Mouse (Mus musculus): ENCODE measurements around the gene Spaca3.

The Spaca3 gene

DNA sequence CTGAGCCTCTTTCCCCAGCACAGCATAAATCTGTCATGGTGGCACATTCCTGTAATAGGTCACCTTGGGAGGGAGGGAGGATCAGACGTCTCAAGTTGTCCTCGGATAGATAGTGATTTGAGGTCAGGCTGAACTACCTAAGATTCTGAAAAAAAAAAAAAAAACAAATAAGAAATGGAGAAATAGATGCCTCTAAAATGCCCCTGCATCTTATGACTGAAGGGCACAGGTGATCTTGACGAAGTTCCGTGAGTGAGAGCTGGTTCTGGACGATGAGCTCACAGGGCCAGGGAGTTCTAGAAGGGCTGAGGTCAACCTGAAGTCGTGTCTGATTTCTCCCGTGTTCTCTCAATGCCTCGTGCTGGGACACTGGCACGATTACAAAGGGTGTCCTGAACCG is at the start of gene Spaca3:
Gene Spaca3, plus strand, starts transcription at position 301 of the 400 bp plus-strand sequence.
- DNase-seq (ENCODE audit: extremely low read depth, low read depth), result no peak

- no peak for DNase-seq (ENCODE audit: extremely low read depth, low read depth)
Observed at GRCm38 (mm10) chr11:80808551-80809070, 49.6 kb upstream of the Spaca3 start.

DNA sequence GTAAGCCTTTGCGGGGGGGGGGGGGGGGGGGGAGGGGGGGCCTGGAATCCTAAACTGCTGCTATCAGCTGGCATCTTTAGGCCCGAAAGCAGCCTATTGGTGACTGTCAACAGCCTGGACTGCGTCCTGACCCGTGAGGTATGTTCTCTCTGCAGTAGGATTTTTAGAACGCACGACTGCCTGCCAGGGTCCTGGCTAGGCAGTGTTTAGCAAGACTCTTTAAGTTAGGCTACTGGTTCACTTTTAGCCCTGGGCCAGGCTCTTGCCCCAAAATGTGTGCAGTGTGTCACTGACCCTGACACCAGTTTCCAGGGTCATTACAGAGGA is 48.5 kb upstream of the Spaca3 start:
- no peak for DNase-seq (ENCODE audit: extremely low read depth, low read depth)

DNA sequence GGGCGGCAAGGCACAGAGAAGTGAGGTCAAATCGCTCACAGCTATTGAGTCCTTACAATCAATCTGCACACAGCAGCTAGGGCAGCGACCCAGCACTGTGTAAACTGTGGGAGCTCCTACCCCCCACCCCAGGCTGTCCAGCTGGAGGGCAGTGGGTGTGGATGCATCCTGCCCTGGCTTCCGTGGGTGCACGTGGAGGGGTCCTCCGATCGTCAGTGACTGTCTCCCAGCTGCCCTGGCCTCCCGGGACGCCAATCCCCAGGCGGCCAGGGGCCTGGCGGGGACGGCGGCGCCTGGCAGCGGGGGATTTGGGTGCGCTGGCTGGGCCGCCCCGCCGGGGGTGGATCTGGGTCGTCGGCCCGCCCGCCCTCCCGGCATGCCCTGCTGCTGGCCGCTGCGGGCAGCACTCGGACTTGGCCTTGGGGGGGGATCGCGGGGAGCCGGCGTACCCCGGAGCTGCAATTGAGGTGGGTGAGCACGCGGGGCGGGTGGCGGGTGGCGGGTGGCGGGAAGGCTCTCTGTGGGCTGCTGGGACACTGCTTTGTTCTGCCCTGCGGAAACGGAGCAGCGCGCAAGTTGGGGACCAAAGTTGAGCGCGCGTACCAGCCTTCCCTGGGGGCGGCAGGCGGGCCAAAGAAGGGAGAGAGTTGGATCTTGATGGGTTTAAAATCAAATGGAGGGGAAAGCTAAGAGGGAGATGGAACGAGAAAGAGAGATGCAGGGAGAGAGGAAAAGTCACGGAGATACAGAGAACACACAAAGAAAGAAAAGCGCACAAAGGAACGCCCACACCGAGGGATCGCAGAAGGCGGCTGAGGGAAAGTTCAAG is 48.0 kb upstream of the Spaca3 start, which contains the start of gene Tmem98:
Gene Tmem98, plus strand, starts transcription at position 183 of the 829 bp plus-strand sequence.
- DNase-seq (ENCODE audit: extremely low read depth, low read depth), result no peak

GRCm38 (mm10) chr11:80811156-80811555 is 47.0 kb upstream of the Spaca3 start:
- no peak for DNase-seq (ENCODE audit: extremely low read depth, low read depth)

GRCm38 (mm10) chr11:80815354-80815753 is 42.8 kb upstream of the Spaca3 start:
- no peak for DNase-seq (ENCODE audit: extremely low read depth, low read depth)

- DNase-seq (ENCODE audit: extremely low read depth, low read depth), result peak; percentile 66
Observed at GRCm38 (mm10) chr11:80818060-80818697, 40.0 kb upstream of the Spaca3 start.

DNA sequence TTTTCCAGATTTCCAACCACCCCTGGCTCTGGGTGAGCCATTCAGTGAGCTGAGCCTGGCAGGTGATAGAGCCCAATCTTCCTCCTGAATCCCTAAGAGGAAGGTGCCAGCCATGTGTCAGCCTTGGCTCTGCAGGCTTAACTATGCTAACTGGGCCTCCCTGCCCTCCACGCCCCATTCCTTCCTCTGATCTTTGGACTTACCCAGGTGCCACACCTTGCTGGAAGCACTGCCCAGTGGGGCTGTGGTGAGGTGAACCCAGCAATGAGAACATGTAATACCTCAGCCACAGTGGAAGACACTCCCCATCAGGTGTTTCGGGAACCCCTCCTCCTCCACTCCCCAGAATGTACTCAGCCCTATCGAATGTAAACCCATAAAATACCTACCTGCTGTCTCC is 38.1 kb upstream of the Spaca3 start:
- no peak for DNase-seq (ENCODE audit: extremely low read depth, low read depth)

- no peak for DNase-seq (ENCODE audit: extremely low read depth, low read depth)
Observed at GRCm38 (mm10) chr11:80821296-80821695, 36.9 kb upstream of the Spaca3 start.

GRCm38 (mm10) chr11:80821794-80822193 is 36.4 kb upstream of the Spaca3 start:
- DNase-seq (ENCODE audit: extremely low read depth, low read depth), result peak; percentile 36

DNA sequence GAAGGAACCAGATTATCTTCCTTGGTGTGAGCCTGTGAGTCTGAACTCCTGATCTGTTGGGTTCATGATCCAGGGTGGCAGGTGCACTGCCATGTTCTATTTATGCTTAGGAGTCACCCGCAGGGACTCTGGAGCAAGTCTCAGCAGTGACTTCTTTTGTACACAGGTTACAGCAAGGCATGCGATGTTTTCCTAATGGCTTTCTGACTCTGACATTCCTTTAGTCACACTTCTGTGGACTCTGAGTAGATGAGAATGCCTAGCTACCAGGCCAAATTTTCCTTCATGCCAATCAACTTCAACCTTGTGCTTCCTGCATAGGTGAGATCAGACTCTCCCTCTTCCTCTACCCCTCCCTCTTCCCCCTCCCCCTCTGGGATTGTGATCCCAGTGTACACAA is 22.8 kb upstream of the Spaca3 start:
- DNase-seq (ENCODE audit: extremely low read depth, low read depth), result no peak

- DNase-seq (ENCODE audit: extremely low read depth, low read depth), result no peak
Observed at GRCm38 (mm10) chr11:80835841-80836240, 22.3 kb upstream of the Spaca3 start.

DNA sequence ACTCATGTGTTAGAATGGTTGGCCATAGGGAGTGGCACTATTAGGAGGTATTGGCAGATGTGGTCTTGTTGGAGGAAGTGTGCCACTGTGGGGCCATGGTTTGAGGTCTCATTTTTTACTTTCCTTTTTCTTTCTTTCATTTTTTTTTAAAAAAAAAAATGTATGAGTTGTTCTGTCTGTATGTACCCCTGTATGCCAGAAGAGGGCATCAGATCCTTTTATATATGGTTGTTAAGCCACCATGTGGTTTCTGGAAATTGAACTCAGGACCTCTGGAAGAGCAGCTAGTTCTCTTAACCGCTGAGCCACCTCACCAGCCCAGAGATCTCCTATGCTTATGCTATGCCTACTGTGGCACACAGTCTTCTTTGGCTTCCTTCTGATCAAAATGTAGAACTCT is 19.4 kb upstream of the Spaca3 start:
- no peak for DNase-seq (ENCODE audit: extremely low read depth, low read depth)

GRCm38 (mm10) chr11:80843435-80843834 is 14.7 kb upstream of the Spaca3 start:
- no peak for DNase-seq (ENCODE audit: extremely low read depth, low read depth)

DNA sequence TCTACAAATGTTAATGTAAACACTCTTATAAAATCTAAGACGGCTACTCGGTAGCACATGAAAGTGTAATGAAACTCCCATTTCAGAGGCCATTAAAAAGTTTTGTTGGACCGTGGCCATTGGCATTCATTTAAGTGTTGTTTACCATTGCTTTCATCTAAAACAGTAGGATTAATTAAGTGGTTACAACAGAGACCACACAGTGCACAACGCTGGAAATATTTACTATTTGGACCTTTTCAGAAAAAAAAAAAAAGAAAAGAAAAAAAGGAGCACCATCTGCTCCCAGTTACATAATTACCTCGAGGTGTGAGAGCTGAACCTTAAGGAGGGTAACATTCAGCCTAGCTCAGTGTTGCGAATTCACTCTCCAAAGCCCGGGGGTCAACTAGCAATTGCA is 12.7 kb upstream of the Spaca3 start:
- DNase-seq (ENCODE audit: extremely low read depth, low read depth), result no peak

DNA sequence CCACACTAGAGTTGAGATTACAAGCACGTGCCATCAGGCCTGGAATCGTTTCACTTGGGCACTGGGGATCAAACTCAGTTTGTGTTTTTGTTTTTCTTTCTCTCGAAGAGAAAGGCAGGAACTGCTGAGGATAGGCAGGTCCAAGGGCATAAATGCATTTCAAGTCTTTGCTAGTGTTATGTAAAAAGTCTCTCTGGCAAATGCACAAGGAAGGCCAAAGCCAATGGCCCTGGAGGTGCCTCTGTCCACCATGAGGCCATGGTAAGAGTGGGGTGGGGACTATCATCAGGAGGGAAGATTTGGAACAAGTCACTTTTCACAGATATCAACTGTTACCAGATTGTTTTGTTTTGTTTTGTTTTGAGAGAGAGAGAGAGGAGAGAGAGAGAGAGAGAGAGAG is 12.1 kb upstream of the Spaca3 start:
- DNase-seq (ENCODE audit: extremely low read depth, low read depth), result no peak

DNA sequence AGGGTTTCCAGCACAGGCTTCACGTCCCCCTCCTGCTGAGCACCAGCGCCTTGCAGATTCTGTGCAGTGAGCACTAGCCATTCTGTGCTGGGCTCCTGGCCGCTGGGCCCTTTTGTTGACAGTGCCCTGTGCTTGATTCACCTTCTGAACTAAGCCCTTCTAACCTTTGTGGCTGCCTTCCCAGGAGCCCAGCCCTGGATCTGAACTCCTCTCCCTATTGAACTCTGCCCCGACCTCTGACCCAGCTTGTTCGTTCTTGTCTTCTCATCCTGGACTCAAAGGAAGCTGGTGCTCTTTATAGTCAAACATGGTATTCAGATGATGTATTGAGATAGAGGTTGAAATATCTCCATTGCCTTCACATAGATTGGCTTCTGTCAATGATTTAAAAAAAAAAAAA is 10.0 kb upstream of the Spaca3 start:
- no peak for DNase-seq (ENCODE audit: extremely low read depth, low read depth)

DNA sequence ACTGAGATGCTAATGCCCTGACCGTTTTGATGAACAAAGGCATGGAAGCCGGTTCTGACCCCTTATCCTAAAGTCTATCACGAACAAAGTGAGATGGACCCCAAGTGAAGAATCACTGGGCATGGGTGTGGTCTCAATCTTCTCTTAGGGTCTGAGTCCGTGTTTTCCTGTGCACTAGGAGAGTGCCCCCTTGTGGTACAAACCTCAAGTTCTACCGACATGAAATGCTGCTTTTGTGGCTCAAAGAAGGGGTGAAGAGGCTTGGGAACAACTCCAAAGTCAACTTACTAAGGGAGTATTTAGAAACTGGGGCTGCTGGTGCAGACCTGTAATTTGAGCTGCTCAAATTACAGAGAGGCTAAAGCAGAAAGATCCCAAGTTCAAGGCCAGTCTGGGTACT is 6.3 kb upstream of the Spaca3 start:
- no peak for DNase-seq (ENCODE audit: extremely low read depth, low read depth)

DNA sequence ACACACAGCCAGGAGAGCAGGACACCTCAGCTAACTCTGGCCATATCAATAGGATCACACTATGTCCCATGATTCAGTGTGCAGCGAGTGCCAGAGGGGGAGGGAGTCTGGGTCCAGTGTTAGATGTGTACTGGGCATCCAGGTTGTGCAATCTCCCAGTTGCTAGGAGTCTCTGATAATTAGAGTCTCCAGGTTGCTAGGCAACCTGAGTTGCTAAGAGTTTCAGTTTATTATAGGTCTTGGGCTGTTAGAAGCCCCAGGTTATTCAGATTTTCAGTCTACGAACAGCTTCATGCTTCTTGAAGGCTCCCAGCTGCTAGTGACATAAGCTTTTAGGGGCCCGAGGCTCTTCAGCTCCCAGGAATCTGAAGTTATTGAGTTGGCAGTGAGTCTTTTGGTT is 5.2 kb upstream of the Spaca3 start:
- no peak for DNase-seq (ENCODE audit: extremely low read depth, low read depth)

DNA sequence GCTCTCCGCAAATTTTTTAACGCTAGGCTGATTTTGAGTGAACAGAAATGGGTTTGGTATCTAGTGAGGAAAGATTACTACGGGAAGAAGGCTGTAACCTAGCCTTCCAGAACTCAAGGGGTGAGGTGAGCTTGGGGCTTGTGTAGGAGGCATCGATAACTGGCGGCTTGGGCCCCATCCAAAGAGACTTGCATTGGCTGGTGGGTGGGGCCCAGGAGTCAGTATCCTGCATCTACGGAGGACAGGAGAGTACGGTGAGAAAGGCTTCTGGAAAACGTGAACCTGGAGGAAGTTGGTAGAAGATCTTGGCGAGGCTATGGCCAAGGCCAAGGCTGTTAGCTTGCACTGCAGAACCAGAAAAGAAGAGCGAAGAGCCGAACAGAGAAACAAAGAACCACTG is 3.7 kb upstream of the Spaca3 start:
- DNase-seq (ENCODE audit: extremely low read depth, low read depth), result no peak

DNA sequence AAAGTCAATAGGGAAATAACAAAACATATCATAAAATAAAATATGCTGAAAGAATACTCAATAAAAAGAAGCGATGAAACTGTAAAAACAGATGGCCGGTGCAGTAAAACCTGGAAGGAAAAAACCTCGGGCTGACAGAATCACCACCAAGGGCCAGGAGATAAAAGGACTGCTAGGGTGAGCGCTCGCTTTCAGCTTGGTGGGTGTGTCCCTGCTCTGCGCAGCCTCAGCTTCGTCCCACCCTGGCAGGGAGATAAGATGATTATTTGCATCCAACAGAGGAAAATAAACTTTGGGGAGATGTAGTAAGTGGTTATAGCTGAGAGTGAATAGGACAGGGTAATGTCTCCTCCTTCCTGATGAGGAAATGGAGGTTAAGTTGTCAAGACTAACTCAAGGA is 3.3 kb upstream of the Spaca3 start:
- DNase-seq (ENCODE audit: extremely low read depth, low read depth), result peak; percentile 40

GRCm38 (mm10) chr11:80856827-80857226 is 1.3 kb upstream of the Spaca3 start:
- DNase-seq (ENCODE audit: extremely low read depth, low read depth), result no peak

GRCm38 (mm10) chr11:80862941-80863340 is 4.8 kb downstream of the Spaca3 start:
- DNase-seq (ENCODE audit: extremely low read depth, low read depth), result no peak

All from MEL-GATA-1-ER (cell line).